Mouse (Mus musculus): Measurements from ENCODE around the gene Dqx1. TPM values are rescaled to one million over a fixed set of nuclear protein-coding genes. Genes with fewer than 3 reads are reported as not detected.

The Dqx1 gene
- total RNA-seq, 2 experiments from 2014 or later = 0.57 to 0.61 TPM

GRCm38 (mm10) chr6:83032769-83033191, 24.9 kb upstream of the Dqx1 start:
- DNase-seq = peak; percentile 43 to 45
- intact Hi-C loops (cut with DNase I) = loop anchor here (5.0 kb wide), 1 partner anchor 35 kb away; no protein-coding TSS in a partner anchor

DNA sequence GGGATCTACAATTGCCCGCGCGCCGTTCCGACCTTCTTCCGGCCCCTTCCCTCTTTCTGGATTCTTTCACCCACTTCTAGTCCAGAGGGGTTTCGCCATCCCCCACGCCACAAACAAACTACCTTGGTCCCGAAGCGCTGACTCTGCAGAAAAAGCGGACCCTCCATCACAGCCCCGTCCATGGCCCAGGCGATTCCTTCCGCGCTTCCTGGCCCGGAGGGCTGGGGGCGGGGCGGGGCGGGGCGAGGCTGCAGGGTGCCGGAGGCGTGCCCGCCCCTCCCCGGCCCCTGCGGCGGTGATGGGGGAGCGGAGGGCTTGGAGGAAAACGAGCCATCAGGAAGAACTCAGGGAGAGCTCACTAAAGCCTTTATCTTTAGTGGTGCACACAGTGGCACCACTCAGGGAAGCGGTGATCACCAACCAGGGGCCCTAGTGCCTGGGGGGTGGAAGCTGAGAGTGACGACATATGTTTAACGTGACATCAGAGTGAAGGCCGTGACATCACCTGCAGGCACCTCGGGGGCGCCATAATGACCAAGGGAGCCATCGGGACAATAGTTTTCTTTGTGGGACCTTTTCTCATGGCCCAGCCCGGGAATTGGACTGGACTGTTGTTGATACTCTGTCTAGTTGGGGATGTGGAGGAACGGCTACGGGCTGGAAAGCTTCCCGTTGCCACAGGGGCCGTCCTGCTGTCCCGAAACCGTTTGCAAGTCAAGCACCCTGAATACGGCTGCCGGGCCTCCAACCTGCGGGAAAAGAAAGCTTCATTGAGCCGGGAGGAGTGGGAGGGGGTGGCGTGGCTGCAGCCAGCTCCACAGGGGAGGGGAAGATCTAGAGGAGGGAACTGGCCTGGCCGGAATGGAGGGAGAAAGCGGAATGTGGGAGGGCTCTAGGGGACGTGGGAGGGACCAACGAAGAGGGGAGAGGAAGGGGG, 24.1 kb upstream of the Dqx1 start, which contains the start of the genes Dok1 and Loxl3:
Dok1 (minus strand) TSS at position 223 of the 937 bp plus-strand sequence.
Loxl3 (plus strand) TSS at position 925 of the 937 bp plus-strand sequence.
- DNase-seq = peak; percentile 75 to 78
- intact Hi-C loops (cut with DNase I) = loop anchor here (5.0 kb wide), 1 partner anchor 36 kb away; no protein-coding TSS in a partner anchor

DNA sequence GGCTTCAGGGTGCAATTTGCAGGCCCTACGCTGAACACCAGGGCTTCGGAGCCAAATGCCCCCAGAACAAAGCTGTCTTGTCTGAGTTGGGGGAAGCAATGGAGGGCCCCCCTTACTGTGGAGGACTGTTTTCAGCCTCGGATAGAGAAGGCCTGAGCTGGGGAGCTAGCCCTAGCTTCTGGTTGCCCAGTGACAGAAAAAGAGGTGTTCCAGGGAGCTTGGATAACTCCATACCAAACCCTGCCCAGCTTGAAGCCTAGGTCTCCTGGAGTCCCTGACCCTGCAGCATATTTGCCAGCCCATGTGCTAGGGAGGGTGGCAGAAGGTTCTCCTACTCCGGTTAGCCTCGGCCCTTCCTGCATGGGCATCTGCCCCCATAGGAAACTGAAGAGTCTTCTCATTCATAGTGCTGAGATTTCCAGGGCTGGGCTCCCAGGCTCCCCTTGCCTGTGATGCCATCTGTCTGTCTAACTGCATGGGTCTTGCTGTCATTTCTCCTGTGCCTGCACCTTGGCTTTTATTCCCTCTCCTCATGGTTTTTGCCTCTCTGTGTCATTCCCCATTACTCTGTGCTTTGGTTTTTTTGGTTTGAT, 23.1 kb upstream of the Dqx1 start:
- intact Hi-C loops (cut with DNase I) = loop anchor here (5.0 kb wide), 1 partner anchor 37 kb away; no protein-coding TSS in a partner anchor
- DNase-seq = no peak

DNA sequence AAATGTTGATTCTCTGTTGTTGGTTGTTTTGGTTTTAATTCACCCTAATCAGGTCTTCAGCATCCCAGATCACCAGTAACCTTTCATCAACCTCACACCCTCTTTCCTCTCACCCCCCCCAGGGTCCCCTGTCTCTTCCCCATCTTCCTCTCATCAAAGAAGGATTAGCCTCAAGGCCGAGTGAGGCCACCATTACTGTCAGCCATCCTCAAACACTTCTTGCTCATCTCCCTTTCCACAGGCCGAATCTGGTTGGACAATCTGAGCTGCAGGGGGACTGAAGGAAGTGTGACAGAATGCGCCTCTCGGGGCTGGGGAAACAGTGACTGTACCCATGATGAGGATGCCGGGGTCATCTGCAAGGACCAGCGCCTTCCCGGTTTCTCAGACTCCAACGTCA, 20.5 kb upstream of the Dqx1 start:
- intact Hi-C loops (cut with DNase I) = no loop called here
- DNase-seq = no peak

DNA sequence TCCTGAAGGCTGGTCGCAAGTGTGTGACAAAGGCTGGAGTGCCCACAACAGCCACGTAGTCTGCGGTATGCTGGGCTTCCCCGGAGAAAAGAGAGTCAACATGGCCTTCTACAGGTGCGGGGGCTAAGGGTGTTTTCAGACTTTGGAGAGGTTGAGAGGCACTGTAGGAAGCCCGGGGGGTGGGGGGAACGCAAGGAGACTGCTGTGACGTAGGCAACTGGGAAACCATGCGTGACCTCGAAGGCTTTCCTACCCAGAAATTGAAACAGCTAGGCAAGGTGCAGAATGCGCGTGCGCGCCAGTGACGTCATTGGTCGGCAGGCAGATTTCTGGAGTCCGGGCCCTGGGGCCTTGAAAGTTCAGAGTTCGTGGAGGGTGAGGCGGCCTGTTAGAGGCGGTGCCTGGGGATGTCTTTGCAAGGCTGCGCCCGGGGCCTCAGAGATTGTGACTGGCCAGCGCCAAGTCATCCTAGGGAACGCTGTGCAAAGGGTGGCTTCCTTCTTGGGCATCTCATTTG, 19.1 kb upstream of the Dqx1 start:
- DNase-seq = peak; percentile 88 to 93
- intact Hi-C loops (cut with DNase I) = no loop called here

DNA sequence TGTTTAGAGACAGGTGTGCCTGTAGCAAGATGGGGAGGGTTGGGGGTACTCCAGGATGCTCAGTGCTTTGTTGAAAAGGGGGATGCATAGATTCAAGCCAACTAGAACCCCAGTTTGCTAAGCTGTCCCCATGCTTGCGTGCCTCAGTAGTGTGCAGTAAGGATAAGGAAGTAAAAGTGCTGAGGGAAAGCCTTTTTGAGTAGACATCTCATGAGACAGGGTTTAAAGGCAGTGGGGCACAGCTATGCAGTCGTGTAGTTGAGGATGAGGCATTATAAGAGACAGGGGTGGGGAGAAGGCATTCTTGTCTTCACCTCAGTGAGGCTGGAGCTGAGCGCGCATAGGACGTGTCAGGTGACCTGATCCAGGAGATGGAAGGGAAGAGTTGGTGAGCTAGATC, 17.0 kb upstream of the Dqx1 start:
- intact Hi-C loops (cut with DNase I) = no loop called here
- DNase-seq = no peak

DNA sequence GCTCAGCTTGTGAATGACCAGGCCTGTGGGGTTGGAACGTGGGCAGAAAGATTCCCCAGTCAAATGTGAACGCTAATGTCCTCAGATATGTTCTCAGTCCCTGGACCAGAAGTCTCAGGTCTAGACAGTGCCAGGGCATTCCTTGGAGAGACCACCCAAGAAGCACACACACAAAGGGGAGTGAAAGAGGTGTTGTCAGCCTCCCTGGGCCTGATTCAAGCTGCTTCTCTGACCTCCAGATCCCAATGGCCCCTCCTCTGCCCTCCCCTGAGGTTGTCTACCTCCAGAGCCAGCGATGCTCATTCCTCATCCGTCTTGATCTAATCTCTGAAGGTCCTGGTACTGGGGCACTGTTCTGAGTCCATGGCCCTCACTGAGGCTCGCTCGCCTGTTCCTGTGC, 14.1 kb upstream of the Dqx1 start:
- intact Hi-C loops (cut with DNase I) = no loop called here
- DNase-seq = no peak

DNA sequence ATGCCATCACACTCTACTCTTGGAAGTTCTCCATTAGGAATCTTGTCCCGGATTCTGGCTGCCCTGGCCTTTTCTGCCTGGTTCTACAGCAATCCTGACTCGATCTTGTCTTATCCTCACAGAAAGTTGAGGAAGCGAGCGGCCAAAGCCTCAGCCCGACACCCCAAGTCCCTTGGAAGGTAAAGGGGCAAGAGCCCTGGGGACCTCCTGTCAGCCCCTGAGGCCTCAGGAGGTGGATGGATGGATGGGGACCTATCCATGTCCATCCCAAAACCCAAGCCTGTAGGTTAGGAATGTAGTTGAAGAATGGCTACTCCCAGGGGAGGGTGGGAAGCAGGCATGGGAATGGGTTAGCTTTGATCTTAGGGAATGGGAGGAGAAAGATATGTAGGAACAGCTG, 13.7 kb upstream of the Dqx1 start:
- DNase-seq = no peak
- intact Hi-C loops (cut with DNase I) = no loop called here

- peak in 1 of 2 experiments; percentile 23 for DNase-seq
- intact Hi-C loops (cut with DNase I) = no loop called here
Observed at GRCm38 (mm10) chr6:83044742-83045141, 12.9 kb upstream of the Dqx1 start.

- intact Hi-C loops (cut with DNase I) = no loop called here
- no peak for DNase-seq
Observed at GRCm38 (mm10) chr6:83049367-83049766, 8.3 kb upstream of the Dqx1 start.

GRCm38 (mm10) chr6:83053136-83053960, 4.3 kb upstream of the Dqx1 start:
- intact Hi-C loops (cut with DNase I) = no loop called here
- no peak for DNase-seq

DNA sequence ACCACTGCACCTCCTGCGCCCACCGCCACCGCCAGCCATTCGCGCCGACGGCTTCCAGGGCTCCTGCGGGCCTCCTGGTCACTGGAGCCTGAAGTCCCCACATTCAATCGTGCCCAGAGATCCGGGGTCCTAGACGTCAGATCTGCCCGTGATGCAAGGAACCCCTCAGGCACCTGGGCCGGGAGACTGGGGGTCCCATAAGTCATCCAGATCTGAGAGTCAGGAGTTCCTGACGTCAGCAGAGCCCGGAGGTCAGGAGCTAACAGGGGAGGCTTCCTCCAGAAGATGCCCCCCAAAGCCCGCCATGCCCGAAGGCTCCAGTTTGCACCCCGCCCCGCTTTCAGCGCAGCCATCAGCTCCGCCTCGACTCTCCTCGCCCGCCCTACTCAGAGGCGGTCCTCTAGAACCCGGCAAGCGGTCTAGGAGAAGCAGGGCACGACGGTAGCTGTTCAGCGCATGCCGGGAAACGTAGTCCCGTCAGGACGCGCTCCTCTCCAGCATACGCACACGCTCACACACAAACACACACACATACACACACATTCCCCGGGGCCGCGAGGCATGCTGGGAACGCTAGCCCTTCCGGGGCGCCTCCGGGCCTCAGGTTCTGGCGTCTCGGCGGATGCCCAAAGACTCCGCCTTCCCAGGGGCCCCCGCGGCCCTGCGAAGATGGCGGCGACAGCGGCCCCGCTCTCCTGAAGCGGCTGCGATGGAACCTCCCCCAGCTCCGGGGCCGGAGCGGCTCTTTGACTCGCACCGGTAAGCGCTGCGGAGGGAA, 3.4 kb upstream of the Dqx1 start, which contains the start of gene Aup1:
Aup1 (plus strand) TSS at position 448 of the 778 bp plus-strand sequence.
- peak; percentile 94 to 95 for DNase-seq
- intact Hi-C loops (cut with DNase I) = loop anchor here (1.0 kb wide), 2 partner anchors 47 to 56 kb away; partner anchors contain the start of genes Ccdc142 and Gm42688

DNA sequence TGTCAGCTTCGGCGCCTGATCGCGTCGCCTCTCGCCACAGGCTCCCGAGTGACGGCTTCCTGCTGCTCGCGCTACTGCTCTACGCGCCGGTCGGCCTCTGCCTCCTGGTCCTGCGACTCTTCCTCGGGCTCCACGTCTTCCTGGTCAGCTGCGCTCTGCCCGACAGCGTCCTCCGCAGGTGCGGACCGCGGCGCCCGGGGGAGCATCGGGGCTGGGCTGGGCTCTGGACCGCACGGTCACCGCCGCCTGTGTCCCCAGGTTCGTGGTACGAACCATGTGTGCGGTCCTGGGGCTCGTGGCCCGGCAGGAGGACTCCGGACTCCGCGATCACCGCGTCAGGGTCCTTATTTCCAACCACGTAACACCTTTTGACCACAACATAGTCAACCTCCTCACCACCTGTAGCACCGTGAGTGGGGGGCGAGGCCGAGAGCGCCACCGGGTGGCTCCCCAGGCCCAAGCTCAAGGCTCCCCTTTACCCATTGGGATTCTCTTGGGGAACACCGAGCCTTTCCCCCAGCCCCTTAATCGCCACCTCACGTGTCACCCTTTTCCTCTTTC, 2.7 kb upstream of the Dqx1 start, which contains the start of gene Htra2:
Htra2 (minus strand) TSS at position 403 of the 561 bp plus-strand sequence.
- intact Hi-C loops (cut with DNase I) = loop anchor here (1.0 kb wide), 2 partner anchors 46 to 57 kb away; partner anchors contain the start of genes Ccdc142 and Gm42688
- no peak for DNase-seq

- intact Hi-C loops (cut with DNase I) = no loop called here
- no peak for DNase-seq
Observed at GRCm38 (mm10) chr6:83058725-83059124, 1.1 kb downstream of the Dqx1 start.

GRCm38 (mm10) chr6:83065995-83066394, 8.4 kb downstream of the Dqx1 start:
- intact Hi-C loops (cut with DNase I) = no loop called here
- DNase-seq = no peak

- intact Hi-C loops (cut with DNase I) = no loop called here
- DNase-seq = no peak
Observed at GRCm38 (mm10) chr6:83066441-83066840, 8.8 kb downstream of the Dqx1 start.

DNA sequence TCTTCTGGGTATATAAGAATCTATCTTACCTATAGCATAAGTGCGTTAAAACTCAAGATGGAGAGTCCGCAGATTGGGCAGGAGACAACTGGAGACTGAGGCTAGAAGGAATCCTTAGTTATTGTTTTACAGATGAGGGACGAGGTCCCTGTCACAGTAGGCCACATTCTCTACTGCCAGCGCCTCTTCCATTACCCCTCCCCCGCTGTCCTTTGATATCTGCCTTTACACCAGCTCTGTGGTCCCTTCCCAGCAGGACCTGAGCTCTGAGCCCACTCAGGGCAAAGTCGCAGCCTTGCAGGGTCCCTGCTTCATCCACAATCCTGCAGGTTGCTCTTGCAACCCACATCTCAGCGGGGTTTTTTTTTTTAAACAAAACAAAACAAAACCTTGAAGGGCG, 10.6 kb downstream of the Dqx1 start:
- intact Hi-C loops (cut with DNase I) = no loop called here
- no peak for DNase-seq

GRCm38 (mm10) chr6:83068706-83069487, 11.3 kb downstream of the Dqx1 start:
- intact Hi-C loops (cut with DNase I) = no loop called here
- DNase-seq = no peak
